11 mouse cellular contexts compared by ENCODE assay signal in genomic region chr3:115768761-115769530, GRCm38 (mm10). TPM values are rescaled to one million over a fixed set of nuclear protein-coding genes. Genes with fewer than 3 reads are reported as not detected.
DNase-seq lines count a peak whose midpoint lies in the region; ATAC-seq and TF ChIP-seq lines count a peak whose summit lies in the region.
"Had no signal": no experiment of that assay in that cellular context is flagged by ENCODE, and none has a peak within 500 bp of the region (broad histone marks: within the 10 kb centered on the region; RNA-seq: fewer than 3 reads in every experiment).

No protein-coding gene starts in this region.

- no peak for ATAC-seq in kidney, embryonic 14.5 days (ENCODE audit: low FRiP score, low TSS enrichment)
- ATAC-seq in kidney, postnatal 0 days (replicated peaks; ENCODE audit: low FRiP score, low read depth): no peak; the same call in 1 of the 2 replicates
- ATAC-seq in midbrain, embryonic 16.5 days: no peak
- ATAC-seq in frontal cortex, adult (ENCODE audit: low TSS enrichment): no peak
- ATAC-seq: forebrain, embryonic 15.5 days had no signal

- H3K9me3 ChIP-seq in kidney, embryonic 14.5 days (ENCODE audit: control insufficient read depth, low read length): no peaks in the 10 kb centered on the region
- H3K9me3 ChIP-seq in kidney, postnatal 0 days (replicated peaks; ENCODE audit: low read length): no peaks in the 10 kb centered on the region
- H3K9me3 ChIP-seq in midbrain, embryonic 16.5 days (replicated peaks; ENCODE audit: control insufficient read depth, low read length, poor library complexity, severe bottlenecking): no peaks in the 10 kb centered on the region
- H3K9me3 ChIP-seq: forebrain, embryonic 15.5 days; neural tube, embryonic 13.5 days had no signal

- H3K4me3 ChIP-seq in kidney, embryonic 14.5 days (ENCODE audit: low read length): no peak overlapping the region
- no peak overlapping the region for H3K4me3 ChIP-seq in heart, adult 2 months
- no peak overlapping the region for H3K4me3 ChIP-seq in kidney, postnatal 0 days (replicated peaks; ENCODE audit: low read depth, low read length)
- no peak overlapping the region for H3K4me3 ChIP-seq in midbrain, embryonic 16.5 days (ENCODE audit: low read depth, low read length)
- H3K4me3 ChIP-seq: forebrain, embryonic 15.5 days; neural tube, embryonic 13.5 days had no signal

- H3K36me3 ChIP-seq in kidney, embryonic 14.5 days (ENCODE audit: control insufficient read depth, insufficient read depth, low read length): no peaks in the 10 kb centered on the region
- peaks cover 4% of the 10 kb centered on the region; the same call in 1 of the 2 replicates for H3K36me3 ChIP-seq in heart, adult 2 months (ENCODE audit: control insufficient read depth, insufficient read depth, low read length)
- no peaks in the 10 kb centered on the region for H3K36me3 ChIP-seq in kidney, postnatal 0 days (ENCODE audit: insufficient read depth, low read length)
- no peaks in the 10 kb centered on the region for H3K36me3 ChIP-seq in midbrain, embryonic 16.5 days (ENCODE audit: control insufficient read depth, insufficient read depth, low read length)
- H3K36me3 ChIP-seq: forebrain, embryonic 15.5 days; neural tube, embryonic 13.5 days had no signal

- H3K79me2 ChIP-seq in heart, adult 2 months (replicated peaks; ENCODE audit: control insufficient read depth, insufficient read depth, low read length): no peaks in the 10 kb centered on the region

- no peak for TF ChIP-seq CTCF in heart, adult 2 months (IDR thresholded peaks at IDR 0.05)
- no peak for TF ChIP-seq CTCF in kidney, postnatal 0 days (IDR thresholded peaks at IDR 0.05; ENCODE audit: low read depth)

- TF ChIP-seq POLR2A in heart, adult 2 months (IDR thresholded peaks at IDR 0.05; ENCODE audit: insufficient read depth, low read depth, low read length): peak; percentile 48; the same call in 1 of the 2 replicates

- peak; percentile 94 for TF ChIP-seq EP300 in heart, adult 2 months (IDR thresholded peaks at IDR 0.05; ENCODE audit: insufficient read depth, low read depth, low read length)

- intact Hi-C loops in heart, adult 2 months (cut with DNase I): loop anchor here (5.0 kb wide), 1 partner anchor 48 kb away; no protein-coding TSS in a partner anchor

- DNase-seq in kidney, adult 11 months: peak; percentile 59
- peak; percentile 50 to 72 for DNase-seq in heart, adult 2 months
- peak; percentile 58 for DNase-seq in kidney, postnatal 0 days (ENCODE audit: low spot score)
- DNase-seq in lung, postnatal 36 days: peak; percentile 93
- DNase-seq in urinary bladder, adult 2 months (ENCODE audit: low spot score): no peak
- DNase-seq: layer of hippocampus, postnatal 36 days had no signal

- H3K27me3 ChIP-seq in kidney, embryonic 14.5 days (ENCODE audit: control insufficient read depth, insufficient read depth, low read length): no peaks in the 10 kb centered on the region
- no peaks in the 10 kb centered on the region for H3K27me3 ChIP-seq in heart, adult 2 months (ENCODE audit: control insufficient read depth, insufficient read depth, low read length)
- no peaks in the 10 kb centered on the region for H3K27me3 ChIP-seq in kidney, postnatal 0 days (ENCODE audit: insufficient read depth, low read length)
- no peaks in the 10 kb centered on the region for H3K27me3 ChIP-seq in midbrain, embryonic 16.5 days (ENCODE audit: control insufficient read depth, insufficient read depth, low read depth, low read length)
- H3K27me3 ChIP-seq: forebrain, embryonic 15.5 days; neural tube, embryonic 13.5 days had no signal

- H3K4me2 ChIP-seq in kidney, embryonic 14.5 days (replicated peaks; ENCODE audit: low read depth, low read length): no peak overlapping the region
- no peak overlapping the region for H3K4me2 ChIP-seq in kidney, postnatal 0 days (ENCODE audit: low read length)
- H3K4me2 ChIP-seq in midbrain, embryonic 16.5 days (ENCODE audit: low read length): no peak overlapping the region
- H3K4me2 ChIP-seq: forebrain, embryonic 15.5 days; neural tube, embryonic 13.5 days had no signal

- no peak overlapping the region for H3K27ac ChIP-seq in kidney, embryonic 14.5 days (ENCODE audit: low read depth, low read length)
- peak overlapping the region; percentile 91 for H3K27ac ChIP-seq in heart, adult 2 months
- H3K27ac ChIP-seq in kidney, postnatal 0 days: peak overlapping the region; percentile 16; the same call in 1 of the 2 replicates
- H3K27ac ChIP-seq in midbrain, embryonic 16.5 days (ENCODE audit: low read length): no peak overlapping the region
- H3K27ac ChIP-seq: forebrain, embryonic 15.5 days; neural tube, embryonic 13.5 days had no signal

- H3K4me1 ChIP-seq in kidney, embryonic 14.5 days (ENCODE audit: control insufficient read depth, insufficient read depth, low read length): no peaks in the 10 kb centered on the region
- peaks cover 18% of the 10 kb centered on the region for H3K4me1 ChIP-seq in heart, adult 2 months (ENCODE audit: control insufficient read depth, insufficient read depth, low read length)
- no peaks in the 10 kb centered on the region for H3K4me1 ChIP-seq in kidney, postnatal 0 days (replicated peaks; ENCODE audit: insufficient read depth, low read length)
- no peaks in the 10 kb centered on the region for H3K4me1 ChIP-seq in midbrain, embryonic 16.5 days (ENCODE audit: control insufficient read depth, insufficient read depth, low read length)
- H3K4me1 ChIP-seq: forebrain, embryonic 15.5 days; neural tube, embryonic 13.5 days had no signal

- WGBS in kidney, embryonic 14.5 days: 80% methylated on average over 19 of the region's 19 CpGs
- WGBS in heart, adult 2 months: 52% methylated on average over 19 of the region's 19 CpGs
- 79% methylated on average over 19 of the region's 19 CpGs for WGBS in kidney, postnatal 0 days
- WGBS in midbrain, embryonic 16.5 days: 78% methylated on average over 19 of the region's 19 CpGs

- no peak overlapping the region for H3K9ac ChIP-seq in kidney, embryonic 14.5 days (ENCODE audit: low read depth, low read length)
- H3K9ac ChIP-seq in heart, adult 2 months (ENCODE audit: low read depth, low read length): no peak overlapping the region
- no peak overlapping the region for H3K9ac ChIP-seq in kidney, postnatal 0 days (ENCODE audit: low read depth, low read length)
- H3K9ac ChIP-seq in midbrain, embryonic 16.5 days (ENCODE audit: low read depth, low read length): no peak overlapping the region
- H3K9ac ChIP-seq: forebrain, embryonic 15.5 days; neural tube, embryonic 13.5 days had no signal

RNA-seq across cellular contexts. Expression of gene S1pr1, which starts 54.1 kb away (rescaled TPM):
- polyA plus RNA-seq in kidney, embryonic 14.5 days (2014; fragmentation: Nextera tagmentation; extraction: Ambion mirVana): 10.4 and 11.1 TPM in 2 replicates
- total RNA-seq in heart, adult 2 months (2021): 10 to 100 TPM; 53.8 to 72.1 TPM
- polyA plus RNA-seq in heart, adult 2 months (2012; rRNA removed): 67.0 and 90.6 TPM in 2 replicates
- polyA plus RNA-seq in kidney, postnatal 0 days (2015; fragmentation: Nextera tagmentation; extraction: Ambion mirVana): 17.8 and 20.1 TPM in 2 replicates
- polyA plus RNA-seq in urinary bladder, adult 2 months (2012; rRNA removed): 17.0 and 18.3 TPM in 2 replicates
- polyA plus RNA-seq in midbrain, embryonic 16.5 days (2015; fragmentation: Nextera tagmentation; extraction: Ambion mirVana): 23.6 and 29.9 TPM in 2 replicates

Comparison
In these comparisons a context has a peak if more than half of its experiments do, and no peak if none do; other contexts are left out.
1. H3K27ac ChIP-seq: peak in heart, adult 2 months (single experiment) and kidney, postnatal 0 days (single experiment); none in kidney, embryonic 14.5 days (single experiment) and midbrain, embryonic 16.5 days (single experiment).